Mouse (Mus musculus) cerebellum, postnatal 14 days (tissue): ENCODE measurements around the gene Ptges.

Experiments used
- DNase-seq, 2 experiments: peaks; one replicate each; pipeline ENCODE4 v3.0.0; 2021; ENCODE audit warnings: mixed read lengths in 2 of 2

Gene Ptges

DNA sequence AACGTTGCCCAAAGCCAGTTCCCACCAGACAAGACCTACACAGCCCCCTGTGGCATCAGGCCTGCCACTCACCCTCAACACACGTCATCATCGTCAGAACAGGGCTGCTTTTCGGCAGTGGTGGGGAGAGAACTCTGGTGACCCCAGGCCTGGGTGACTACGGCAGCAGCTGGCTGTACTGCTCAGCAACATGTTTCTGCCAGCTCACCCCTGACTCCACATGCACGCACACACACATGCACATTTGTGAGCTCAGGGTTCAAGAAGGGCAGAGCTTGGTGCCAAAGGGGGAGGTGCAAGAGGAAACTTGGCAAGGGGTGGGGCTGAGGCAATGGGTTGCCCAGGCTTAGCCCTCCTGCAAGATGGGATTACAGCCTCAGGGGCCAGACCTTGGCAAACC, 32.4 kb downstream of the Ptges start:
- DNase-seq = no peak

- no peak for DNase-seq
These were observed 35.7 kb downstream of the Ptges start for GRCm38 (mm10) chr2:30893946-30894345.

- no peak for DNase-seq
These were observed 36.3 kb downstream of the Ptges start for GRCm38 (mm10) chr2:30893399-30893798.

DNA sequence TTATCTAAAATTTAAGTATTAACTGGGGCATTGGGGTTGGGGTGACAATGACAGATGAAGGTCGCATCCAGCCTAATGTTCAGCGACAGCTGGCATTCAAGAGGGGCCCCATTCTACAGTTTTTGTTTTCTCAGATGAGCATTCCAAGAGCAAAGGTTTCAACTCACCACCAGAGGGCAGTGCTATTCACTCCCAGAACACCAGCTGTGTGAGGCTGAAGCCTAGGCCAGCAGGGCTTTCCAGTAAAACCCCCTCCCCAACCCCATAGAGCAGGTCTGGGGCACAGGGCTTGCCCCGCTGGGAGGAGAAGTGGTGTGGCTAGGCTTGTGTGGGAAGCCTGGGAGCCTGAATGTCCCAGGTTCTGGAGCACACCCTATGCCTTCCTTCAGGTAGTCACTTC, 38.7 kb downstream of the Ptges start:
- DNase-seq = peak; percentile 58 to 65

DNA sequence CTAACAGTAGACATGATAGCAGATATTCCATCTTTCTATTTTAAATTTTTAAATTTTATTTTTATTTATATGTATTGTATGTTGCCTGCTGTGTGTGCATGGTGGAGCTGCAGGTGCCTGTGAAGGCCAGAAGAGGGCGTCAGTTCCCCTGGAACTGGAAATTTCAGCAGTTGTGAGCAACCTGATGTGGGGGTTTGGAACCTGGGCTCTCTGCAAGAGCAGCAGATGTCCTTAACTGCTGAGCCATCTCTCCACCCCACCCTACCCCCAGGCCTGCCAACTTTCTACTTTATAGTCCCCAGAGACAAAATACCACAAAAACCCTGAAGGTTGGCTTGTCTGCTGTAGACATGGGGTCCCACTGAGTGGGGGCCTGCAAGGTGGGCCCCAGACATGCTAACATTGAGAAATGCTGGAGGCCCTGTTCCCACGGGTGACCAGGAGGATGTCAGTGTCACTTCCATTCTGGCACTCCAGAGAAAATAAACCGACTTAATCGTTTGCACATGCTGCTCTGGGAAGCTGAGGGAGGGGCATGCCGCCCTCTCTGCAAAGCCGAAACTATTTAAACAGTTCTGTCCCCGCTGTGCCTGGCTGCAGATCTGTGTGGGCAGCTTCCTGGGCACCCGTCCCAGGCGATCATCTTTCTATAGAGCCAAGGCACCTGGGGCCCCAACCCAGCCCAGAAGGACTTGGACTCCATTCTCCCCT, 44.1 kb downstream of the Ptges start:
- peak; percentile 79 to 84 for DNase-seq

DNA sequence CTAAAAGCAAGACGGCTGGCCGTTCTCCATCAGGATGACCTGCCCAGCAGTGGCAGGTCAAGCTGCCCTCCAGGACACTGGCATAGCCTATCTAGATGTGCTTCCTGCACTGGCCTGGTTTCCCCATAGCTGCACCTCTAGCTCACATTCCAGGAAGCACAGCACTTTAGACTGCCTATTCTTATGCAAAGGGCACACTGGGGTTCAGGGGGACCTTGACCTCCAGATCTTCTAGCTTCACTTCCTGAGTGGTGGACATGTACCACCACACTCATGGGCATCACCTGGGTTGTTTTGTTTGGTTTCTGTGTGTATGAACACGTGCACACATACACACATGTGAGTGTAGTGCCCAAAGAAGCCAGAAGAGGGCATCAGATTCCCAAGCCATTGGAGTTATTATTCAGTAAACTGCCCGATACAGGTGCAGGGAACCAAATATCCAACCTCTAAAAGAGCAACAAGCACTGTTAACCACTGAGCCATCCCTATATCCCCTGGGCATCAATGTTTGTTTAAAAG, 44.8 kb downstream of the Ptges start:
- DNase-seq = no peak

DNA sequence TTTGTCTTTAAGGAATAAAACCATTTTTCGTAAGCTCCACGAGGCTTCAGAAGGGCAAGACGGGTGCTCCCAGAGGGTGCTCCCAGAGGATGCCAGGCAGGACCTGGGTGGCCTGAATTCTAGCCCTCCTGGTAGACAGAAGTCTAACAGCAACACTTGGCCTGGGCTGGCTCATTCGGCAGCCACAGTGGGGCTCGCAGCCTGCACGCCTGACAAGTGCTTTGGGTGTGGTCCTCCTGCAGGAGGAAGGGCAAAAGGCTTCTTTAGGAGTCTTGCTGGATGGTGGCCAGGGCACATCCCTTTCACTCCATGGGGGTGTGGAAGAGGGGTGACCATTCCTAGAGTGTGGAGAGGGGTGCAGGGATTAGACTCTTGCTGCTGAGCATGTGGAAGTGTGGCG, 48.4 kb downstream of the Ptges start:
- DNase-seq = no peak

DNA sequence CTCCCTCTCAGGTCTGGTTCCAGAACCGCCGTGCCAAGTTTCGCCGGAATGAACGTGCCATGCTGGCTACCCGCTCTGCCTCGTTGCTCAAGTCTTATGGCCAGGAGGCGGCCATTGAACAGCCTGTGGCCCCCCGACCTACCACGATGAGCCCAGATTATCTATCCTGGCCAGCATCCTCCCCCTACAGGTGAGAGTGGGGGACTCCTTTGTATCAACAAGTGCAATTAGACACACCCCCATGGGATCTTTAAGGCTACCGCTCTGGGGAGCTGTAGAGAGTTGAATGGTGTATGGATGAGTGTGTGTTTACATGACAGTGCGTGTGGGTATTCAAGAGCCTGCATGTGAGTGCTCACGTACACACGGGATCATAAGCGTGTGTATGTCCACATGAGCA, 50.2 kb downstream of the Ptges start:
- no peak for DNase-seq

- no peak for DNase-seq
These were observed 53.8 kb downstream of the Ptges start for GRCm38 (mm10) chr2:30875621-30876432.

DNA sequence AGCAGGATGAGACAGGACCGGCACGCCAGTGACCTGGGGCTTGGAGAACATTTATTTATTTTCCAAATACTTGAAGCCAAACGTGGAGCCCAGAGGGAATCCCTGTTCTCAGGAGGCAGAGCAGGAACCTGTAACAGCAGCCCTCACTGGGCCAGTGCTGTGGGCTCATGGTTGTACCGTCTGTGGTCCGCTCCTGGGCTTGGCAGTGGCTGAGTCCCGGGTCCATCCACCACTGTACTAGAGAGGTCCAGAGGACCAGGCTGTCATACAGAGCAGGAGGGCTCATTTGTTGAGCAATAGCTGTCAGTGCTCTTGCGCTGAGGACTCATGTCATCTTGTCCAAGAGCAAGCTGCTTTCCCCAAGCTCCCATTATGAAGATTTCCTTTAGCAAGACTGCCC, 54.6 kb downstream of the Ptges start:
- no peak for DNase-seq

- DNase-seq = no peak
These were observed 55.2 kb downstream of the Ptges start for GRCm38 (mm10) chr2:30874445-30874844.

DNA sequence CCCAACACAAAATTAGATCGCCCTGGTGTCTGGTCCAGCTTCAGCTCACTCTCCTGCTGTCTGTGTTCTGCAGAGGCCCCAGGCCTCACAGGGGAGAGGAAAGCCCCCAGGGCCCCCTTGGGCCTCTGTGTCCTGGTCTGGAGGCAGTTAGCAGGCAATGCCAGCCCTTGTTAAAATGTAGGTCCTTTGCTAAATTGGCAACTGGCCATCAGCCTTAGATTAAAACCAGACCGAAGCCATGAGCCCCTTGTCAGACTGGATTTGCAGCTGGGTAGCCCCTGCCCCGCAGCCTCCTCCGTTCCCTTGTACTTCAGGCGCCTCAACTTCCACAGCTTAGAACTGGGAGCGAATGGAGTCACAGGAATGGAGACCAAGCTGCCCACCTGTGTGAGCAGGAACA, 57.0 kb downstream of the Ptges start:
- no peak for DNase-seq

DNA sequence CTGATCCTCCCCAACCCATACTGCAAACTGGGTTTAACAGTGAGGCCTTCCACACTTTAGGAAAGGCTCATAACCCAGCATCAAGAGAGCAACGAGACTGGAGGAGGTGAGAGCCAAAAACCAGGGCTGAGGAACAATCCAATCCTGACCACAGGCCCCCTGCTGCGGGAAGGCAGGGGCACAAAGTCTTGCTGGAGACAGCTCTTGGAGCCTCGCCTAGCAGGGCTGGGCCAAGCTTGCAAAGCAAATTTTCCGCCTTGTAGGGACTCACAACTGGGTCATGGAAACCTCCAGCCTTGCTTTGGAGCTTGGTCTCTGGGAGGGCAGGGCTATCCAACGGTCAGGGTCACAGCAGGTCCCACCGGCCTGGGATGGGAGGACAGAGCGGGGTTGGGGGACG, 58.8 kb downstream of the Ptges start:
- peak; percentile 31 to 59 for DNase-seq

GRCm38 (mm10) chr2:30865426-30865825, 64.2 kb downstream of the Ptges start:
- DNase-seq = no peak

- no peak for DNase-seq
These were observed 64.7 kb downstream of the Ptges start for GRCm38 (mm10) chr2:30864968-30865381.

- DNase-seq = no peak
These were observed 66.1 kb downstream of the Ptges start for GRCm38 (mm10) chr2:30863574-30863973.

GRCm38 (mm10) chr2:30862081-30862480, 67.6 kb downstream of the Ptges start:
- no peak for DNase-seq

DNA sequence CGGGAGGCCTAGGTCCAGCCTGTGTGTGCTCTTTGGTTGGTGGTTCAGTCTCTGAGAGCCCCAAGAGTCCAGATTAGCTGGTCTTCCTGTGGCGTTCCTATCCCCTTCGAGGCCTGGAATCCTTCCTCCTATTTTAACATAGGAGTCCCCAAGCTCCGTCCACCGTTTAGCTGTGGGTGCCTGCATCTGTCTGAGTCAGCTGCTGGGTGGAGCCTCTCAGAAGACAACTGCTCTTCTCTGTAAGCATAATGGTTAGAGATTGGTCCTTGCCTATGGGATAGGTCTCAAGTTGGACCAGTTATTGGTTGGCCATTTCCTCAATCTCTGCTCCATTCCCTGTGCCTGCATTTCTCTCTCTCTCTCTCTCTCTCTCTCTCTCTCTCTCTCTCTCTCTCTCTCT, 69.9 kb downstream of the Ptges start:
- no peak for DNase-seq

- DNase-seq = no peak
These were observed 72.6 kb downstream of the Ptges start for GRCm38 (mm10) chr2:30857076-30857475.

DNA sequence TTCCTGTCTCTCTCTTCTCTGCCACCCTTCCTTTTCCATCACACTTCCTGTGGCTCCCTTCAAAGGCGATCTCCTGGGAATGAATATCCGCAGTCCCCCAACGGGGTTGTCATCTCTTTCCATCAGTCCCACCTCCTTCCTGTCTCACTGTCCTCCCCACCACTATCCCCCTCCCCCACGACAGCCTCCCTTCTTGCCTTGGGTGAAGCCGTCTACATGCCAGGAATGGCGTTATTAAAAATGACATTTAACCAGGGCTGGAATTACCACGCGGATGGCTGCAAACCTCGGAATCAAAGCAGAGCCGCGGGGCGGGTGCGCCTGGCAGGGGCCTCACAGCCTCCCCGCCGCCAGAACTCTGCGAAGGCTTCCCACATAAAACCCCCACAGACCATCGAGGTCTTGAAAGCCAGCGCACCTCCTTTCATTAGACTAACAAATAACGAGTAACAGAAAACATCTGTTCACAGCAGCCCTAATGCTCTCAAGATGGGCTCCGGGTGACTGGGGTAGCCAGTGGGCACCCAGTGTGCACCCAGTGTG, 76.8 kb downstream of the Ptges start:
- no peak for DNase-seq

- DNase-seq = no peak
These were observed 79.1 kb downstream of the Ptges start for GRCm38 (mm10) chr2:30850581-30850980.

GRCm38 (mm10) chr2:30848184-30848583, 81.5 kb downstream of the Ptges start:
- DNase-seq = no peak

DNA sequence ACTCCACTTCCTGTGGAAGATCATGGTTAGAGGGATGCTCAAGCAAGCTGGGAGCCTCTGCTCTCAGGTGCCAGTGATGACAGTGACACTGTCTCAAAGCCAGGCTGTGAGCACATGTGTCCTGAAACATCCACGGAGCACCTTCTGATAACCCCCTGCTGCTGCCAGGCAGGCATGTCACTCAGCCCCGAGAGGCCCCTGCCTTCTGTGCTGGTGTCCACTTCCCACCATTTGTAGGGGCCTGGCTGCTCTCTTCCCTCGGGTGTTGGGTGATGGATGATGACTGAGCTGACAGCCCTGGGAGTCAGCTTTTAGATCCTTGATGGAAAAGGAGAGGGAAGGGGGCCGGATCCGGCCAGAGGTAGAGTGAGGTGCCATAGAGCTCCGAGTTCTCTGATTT, 82.9 kb downstream of the Ptges start:
- no peak for DNase-seq

GRCm38 (mm10) chr2:30846236-30846635, 83.4 kb downstream of the Ptges start:
- DNase-seq = no peak
